Mouse (Mus musculus) left cerebral cortex, postnatal 25 days (tissue): ENCODE data around the gene 4930544G11Rik. TPM values are rescaled to one million over a fixed set of nuclear protein-coding genes. Genes with fewer than 3 reads are reported as not detected.
A peak's percentile ranks its signal among the peaks of the same experiment; 100 is the strongest.

Experiments
- DNase-seq, 2 experiments: peaks; one replicate each; pipeline ENCODE4 v3.0.0; 2022; ENCODE audit warnings: low spot score in 2 of 2, mixed read lengths in 1 of 2
- intact Hi-C: fragments of 180-260 bp; cut with DNase I; formaldehyde crosslinking; loops from one replicate; pipeline ENCODE4 v1.15.1; 2025
- total RNA-seq, 2 experiments: library from RNA; stranded (reverse); gene quantifications; 2 replicates each; pipeline ENCODE4 v1.2.3; 2021

Gene 4930544G11Rik
- total RNA-seq = not detected

GRCm38 (mm10) chr6:65952309-65952708, at the start of gene 4930544G11Rik:
Gene 4930544G11Rik (plus strand): TSS chr6:65952609.
- DNase-seq = no peak
- intact Hi-C loops = no loop called here

- intact Hi-C loops = no loop called here
- no peak for DNase-seq
Observed at GRCm38 (mm10) chr6:65906657-65907182, 45.7 kb upstream of the 4930544G11Rik start.

- peak in 1 of 2 experiments; percentile 3 for DNase-seq
- intact Hi-C loops = no loop called here
Observed at GRCm38 (mm10) chr6:65915421-65915820, 37.0 kb upstream of the 4930544G11Rik start.

GRCm38 (mm10) chr6:65921703-65922102, 30.7 kb upstream of the 4930544G11Rik start:
- no peak for DNase-seq
- intact Hi-C loops = no loop called here

- no peak for DNase-seq
- intact Hi-C loops = no loop called here
Observed at GRCm38 (mm10) chr6:65923501-65924084, 28.8 kb upstream of the 4930544G11Rik start.

- DNase-seq = no peak
- intact Hi-C loops = no loop called here
Observed at GRCm38 (mm10) chr6:65925737-65926333, 26.6 kb upstream of the 4930544G11Rik start.

- DNase-seq = no peak
- intact Hi-C loops = no loop called here
Observed at GRCm38 (mm10) chr6:65930523-65930922, 21.9 kb upstream of the 4930544G11Rik start.

- intact Hi-C loops = no loop called here
- no peak for DNase-seq
Observed at GRCm38 (mm10) chr6:65932776-65933175, 19.6 kb upstream of the 4930544G11Rik start.

GRCm38 (mm10) chr6:65933177-65933576, 19.2 kb upstream of the 4930544G11Rik start:
- DNase-seq = no peak
- intact Hi-C loops = no loop called here

- intact Hi-C loops = no loop called here
- DNase-seq = no peak
Observed at GRCm38 (mm10) chr6:65935566-65936281, 16.7 kb upstream of the 4930544G11Rik start.

GRCm38 (mm10) chr6:65950492-65950891, 1.9 kb upstream of the 4930544G11Rik start:
- peak in 1 of 2 experiments; percentile 5 for DNase-seq
- intact Hi-C loops = no loop called here

- DNase-seq = no peak
- intact Hi-C loops = no loop called here
Observed at GRCm38 (mm10) chr6:65969386-65970111, 17.1 kb downstream of the 4930544G11Rik start.

- no peak for DNase-seq
- intact Hi-C loops = no loop called here
Observed at GRCm38 (mm10) chr6:65970410-65970809, 18.0 kb downstream of the 4930544G11Rik start.

GRCm38 (mm10) chr6:65992081-65992480, 39.7 kb downstream of the 4930544G11Rik start:
- intact Hi-C loops = no loop called here
- DNase-seq = no peak

- DNase-seq = no peak
- intact Hi-C loops = no loop called here
Observed at GRCm38 (mm10) chr6:65998343-65998742, 45.9 kb downstream of the 4930544G11Rik start.

Other genes starting within 250 kb of the 4930544G11Rik start
- 1 to 10 TPM; 4.0 to 4.2 TPM for gene Prdm5, start 173.6 kb upstream of the 4930544G11Rik start, total RNA-seq